Mouse (Mus musculus) frontal cortex, postnatal 14 days (tissue): ENCODE results near the gene Rtn1.

Source experiments
- DNase-seq, 2 experiments: peaks; one replicate each; pipeline ENCODE4 v3.0.0; 2022; ENCODE audit warnings: low spot score in 2 of 2

The Rtn1 gene

DNA sequence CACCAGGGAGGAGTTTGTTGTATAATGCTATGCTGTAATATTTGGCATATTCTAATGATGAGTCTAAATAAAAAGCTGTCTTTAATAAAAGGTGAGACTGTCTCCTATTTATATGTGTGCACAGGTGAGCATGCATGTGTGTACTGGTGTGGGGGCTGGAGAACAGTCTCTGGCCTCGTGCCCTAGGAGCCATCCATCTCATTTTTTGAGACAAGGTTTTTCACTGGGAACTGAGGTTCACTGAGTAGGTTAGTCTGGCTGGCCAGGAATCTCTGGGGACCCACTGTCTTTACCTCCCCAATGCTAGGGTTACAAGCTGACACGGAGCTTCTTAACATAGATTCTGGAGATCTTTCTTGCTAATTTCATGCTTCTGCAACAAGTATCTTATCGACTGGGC is 176.7 kb downstream of the Rtn1 start:
- DNase-seq = no peak

DNA sequence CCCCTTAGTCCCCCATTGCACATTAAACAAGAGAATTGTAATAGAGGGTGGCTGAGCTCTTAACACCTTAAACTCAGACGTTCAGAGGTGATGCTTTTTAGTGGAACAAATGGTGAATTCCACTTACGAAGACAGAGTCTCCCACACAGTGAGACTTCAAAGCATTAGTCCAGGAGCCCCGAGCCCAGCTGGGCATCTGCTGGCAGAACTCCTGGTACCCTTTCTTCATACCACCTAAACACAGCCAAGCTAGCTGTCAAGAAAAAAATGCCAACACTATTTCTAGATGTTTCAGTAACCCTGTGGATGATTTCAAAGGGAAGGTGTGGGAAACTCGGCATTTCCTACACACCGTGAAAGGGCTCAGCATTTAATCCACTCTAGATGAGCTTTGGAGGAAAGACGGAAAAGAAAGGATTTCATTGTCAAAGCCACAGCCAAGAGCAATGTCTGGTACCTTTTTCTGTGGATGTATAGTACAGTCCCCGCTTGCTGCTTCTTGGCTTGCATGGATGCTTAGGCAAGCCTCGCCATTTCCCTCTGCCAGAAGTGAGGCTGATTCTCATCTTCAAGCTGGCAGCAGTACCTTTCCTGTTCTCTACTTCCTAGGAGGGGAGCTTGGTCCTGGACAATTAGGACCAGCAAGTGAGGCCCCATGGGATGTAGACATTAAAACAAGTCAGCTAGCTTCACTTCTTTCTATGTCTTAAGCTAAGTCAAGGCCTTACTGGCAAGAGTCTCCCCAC is 179.2 kb downstream of the Rtn1 start:
- no peak for DNase-seq

DNA sequence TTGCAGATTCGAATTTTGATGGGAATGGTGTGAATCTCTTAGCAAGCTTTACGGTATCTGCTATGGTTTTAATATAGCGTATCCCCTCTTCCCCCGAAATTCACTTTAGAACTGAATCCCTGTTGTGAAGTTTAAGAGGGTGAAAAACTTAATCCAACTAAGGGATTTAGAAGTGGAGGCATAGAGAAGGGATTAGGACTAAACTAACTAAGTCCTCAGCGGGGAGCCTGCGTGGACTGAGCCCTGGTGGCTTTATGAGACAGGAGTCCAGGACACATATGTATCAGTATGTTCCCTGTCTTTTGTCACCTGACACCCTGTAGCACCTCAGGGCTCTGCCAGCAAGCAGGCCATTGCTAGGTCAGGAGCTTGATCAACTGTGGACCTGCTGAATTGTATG is 181.1 kb downstream of the Rtn1 start:
- no peak for DNase-seq

DNA sequence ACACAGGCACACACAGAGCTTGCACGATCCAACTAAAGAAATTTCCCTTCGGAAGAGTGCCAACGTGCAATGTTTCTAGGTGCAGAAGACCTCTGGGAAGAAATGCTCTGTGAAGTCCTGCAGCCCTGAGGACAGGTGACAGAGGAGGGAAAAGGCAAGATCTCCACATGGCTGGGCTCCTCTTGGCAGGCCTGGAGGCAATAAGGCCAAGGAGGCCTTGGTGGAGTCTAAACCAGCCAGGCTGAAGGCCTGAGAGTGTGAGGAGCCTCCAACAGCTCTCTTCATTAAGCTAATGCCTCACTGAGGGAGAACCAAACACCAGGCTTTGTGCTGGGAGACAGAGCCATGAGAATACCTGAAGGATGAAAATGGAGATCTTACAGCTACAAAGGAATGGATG is 183.5 kb downstream of the Rtn1 start:
- DNase-seq = no peak

DNA sequence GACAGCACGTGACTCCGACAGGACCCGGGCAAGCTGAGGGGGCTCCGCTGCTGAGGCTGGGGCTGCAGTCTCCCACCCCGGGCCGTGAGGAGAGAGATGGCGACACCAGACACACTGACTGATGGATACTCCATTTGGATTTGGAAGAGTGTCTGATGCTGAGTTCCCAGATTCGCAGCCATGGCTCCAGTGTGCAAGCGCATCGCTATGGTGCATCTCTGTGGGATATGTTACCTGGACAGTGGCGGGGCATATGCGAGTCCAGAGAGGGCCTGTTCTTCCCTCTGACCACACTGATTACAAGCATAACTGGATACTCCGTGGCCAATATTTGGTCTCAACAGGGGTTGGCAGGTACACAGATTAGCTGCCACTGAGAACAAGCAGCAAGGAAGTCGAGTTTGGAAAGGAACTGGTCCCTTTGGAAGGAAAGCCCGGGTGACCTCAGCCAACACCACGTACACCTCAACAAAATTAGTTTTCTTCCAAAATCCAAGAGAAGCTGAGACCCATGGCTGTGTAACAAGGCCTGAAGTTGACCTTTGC is 185.2 kb downstream of the Rtn1 start:
- DNase-seq = no peak

DNA sequence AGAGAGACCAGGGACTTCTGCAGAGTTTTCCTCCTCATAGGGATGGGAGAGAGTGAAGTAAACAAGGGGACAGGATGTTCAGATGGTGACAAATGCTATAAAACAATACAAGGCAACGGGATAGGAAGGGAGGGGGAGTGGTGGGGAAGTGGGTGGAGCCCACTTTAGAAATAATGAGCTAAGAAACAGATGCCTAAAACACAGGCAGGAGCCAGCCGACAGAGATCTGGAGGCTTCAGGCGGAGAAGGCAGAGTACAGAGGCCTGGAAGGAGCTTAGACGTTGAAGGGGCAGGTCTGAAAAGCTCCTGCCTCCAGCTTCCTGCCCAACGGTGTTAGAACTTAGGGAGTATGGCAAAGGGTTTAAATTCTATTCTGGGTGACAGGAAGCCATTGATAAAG is 195.3 kb downstream of the Rtn1 start:
- DNase-seq = no peak

DNA sequence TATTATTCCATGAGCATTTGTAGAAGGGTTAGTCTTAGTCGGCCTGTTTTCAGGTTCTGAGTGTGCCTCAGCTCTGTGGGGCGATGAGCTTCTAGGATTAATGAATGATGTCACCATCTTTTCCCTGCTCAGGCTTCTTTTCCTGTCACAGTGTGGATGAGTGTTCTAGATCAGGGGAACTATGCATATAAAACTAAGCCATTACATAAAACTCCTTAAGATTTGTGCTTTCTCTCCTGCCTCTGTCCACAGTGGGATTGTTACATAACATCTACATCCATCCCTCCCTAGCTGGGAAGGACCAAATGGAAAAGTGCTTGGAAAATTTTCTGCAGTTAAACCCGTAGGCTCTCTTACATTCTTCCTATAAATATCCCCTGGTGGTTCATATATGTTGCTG is 208.0 kb downstream of the Rtn1 start:
- no peak for DNase-seq

DNA sequence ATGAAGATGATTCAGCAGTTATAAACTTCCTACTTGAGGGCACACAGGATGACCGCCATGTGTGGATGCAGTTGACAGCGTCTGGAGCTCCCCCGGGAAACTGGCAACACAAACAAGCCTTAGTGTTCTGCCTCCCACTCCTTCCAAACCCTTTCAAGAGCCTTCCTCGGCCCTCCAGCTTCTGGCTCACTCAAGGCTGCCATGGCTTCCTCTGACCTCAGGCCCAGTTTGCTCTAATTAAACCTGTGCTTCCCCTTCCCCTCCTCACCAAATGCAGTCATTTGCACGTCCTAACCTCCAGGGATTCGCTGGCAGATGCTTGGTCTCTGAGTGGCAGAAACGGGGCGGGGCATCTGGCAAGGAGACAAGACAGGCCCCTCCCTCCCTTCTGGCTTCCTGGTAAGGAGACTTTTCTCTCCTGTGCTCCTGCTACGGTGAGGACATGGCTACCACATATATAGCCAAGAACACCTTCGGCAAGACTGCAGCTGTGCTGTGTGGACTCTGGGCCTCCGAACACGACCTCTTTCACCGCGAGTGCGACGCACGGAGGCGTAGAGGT is 210.8 kb downstream of the Rtn1 start:
- no peak for DNase-seq

DNA sequence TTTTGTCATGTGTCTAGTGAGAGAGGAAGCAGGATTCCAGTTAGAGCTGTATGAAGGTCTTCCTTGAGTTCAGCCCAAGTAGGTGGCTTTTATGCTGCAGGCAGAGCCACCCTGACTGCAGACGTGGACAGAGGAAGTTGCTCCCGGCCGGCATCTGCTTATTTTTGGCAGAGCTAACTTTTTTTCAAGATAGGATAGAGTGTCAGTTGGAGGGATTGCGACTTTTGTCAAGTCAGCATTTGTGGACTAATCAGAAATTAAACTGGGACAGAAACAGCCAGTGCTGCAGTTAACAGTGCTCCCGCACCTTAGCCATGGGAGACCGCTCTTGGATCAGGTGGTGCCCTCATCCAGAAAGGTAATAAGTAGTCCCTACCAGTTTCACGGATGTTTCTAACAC is 211.4 kb downstream of the Rtn1 start:
- no peak for DNase-seq

DNA sequence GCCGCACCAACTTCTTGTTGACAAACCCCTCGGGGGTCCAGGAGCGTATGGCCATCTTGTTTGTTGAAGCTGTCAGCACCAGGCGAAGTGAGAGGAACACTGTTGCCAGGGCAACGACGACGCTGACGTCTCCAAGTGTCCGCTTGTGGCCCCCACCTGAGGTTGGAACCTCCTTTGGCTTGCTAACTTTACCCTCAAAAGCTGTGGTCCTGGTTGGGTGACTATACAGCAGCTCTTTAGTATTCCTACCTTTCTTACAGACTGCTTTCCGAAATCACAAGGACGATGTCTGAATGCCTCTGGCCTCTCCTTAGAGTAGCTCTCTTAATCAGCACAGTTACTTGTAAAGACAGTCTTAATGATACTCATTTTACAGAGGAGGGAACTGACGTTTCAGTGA is 223.9 kb downstream of the Rtn1 start, which contains the start of gene Ccdc175:
TSS of gene Ccdc175 (minus strand) at position 101 of the 400 bp plus-strand sequence.
- no peak for DNase-seq

DNA sequence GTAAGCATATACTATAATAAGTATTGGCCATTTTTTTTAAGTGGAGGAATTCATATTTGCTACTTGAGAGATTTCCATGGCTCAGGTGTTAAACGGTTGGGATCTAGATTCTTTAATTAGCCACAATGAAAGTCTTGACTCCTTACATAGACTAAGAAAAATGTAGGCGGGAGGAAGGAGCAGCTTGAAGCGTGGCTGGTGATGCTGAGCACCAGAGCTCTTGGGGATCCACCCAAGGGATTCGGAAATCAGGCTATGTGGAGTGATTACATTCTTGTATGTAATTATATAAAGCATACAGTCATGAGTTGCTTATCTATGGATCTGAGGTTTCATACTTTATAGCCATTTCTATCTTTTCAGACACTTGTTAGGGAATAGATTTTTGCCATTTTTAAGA is 229.3 kb downstream of the Rtn1 start:
- no peak for DNase-seq

DNA sequence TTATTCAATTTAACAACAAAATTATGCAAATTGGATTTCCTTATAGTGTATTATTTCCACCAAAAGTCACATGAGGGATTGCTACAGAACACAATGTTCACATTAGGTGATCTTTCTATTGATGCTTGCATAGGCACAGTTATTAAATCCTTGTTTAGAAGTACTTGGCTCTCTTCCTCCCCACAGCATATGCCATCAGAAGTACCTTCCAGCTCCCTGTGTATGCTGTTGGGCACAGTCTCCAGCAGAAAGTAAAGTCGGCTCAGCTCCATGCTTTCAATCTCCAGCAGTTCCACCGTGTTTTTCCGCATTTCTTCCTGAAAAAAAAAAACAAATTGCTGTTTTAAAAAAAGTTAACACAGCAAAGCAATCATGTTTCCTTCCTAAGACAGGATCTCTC is 230.5 kb downstream of the Rtn1 start:
- no peak for DNase-seq
